Mouse (Mus musculus): ENCODE results near the gene Tmem59l. TPM values are rescaled to one million over a fixed set of nuclear protein-coding genes. Genes with fewer than 3 reads are reported as not detected.

The Tmem59l gene
- polyA plus RNA-seq, 1 experiment from 2014 or later, result 6.5 TPM

- peaks cover 99% of the 10 kb centered on the region for H3K27me3 ChIP-seq (ENCODE audit: insufficient read depth, low read length)
- no peak overlapping the region for H3K9ac ChIP-seq (replicated peaks; ENCODE audit: low read length)
- no peaks in the 10 kb centered on the region for H3K36me3 ChIP-seq (ENCODE audit: insufficient read depth, low read length)
- no peaks in the 10 kb centered on the region for H3K9me3 ChIP-seq (ENCODE audit: low read length)
- peaks cover 69% of the 10 kb centered on the region for H3K4me1 ChIP-seq (ENCODE audit: insufficient read depth, low read length)
- peak overlapping the region; percentile 60 for H3K4me2 ChIP-seq (replicated peaks; ENCODE audit: low read depth, low read length)
- H3K4me3 ChIP-seq (ENCODE audit: low read length), result no peak overlapping the region
- WGBS, result 11% methylated on average over 10 of the region's 10 CpGs
- H3K27ac ChIP-seq (ENCODE audit: low read length), result no peak overlapping the region
- no peak for ATAC-seq (ENCODE audit: low FRiP score, low TSS enrichment)
Measured at GRCm38 (mm10) chr8:70490061-70490879, 3.1 kb upstream of the Tmem59l start.

- 0% methylated on average over 40 of the region's 41 CpGs for WGBS
- peaks cover 66% of the 10 kb centered on the region for H3K4me1 ChIP-seq (ENCODE audit: insufficient read depth, low read length)
- H3K27ac ChIP-seq (ENCODE audit: low read length), result no peak overlapping the region
- peaks cover 99% of the 10 kb centered on the region for H3K27me3 ChIP-seq (ENCODE audit: insufficient read depth, low read length)
- H3K9ac ChIP-seq (replicated peaks; ENCODE audit: low read length), result 0 out of 2 replicates have a peak overlapping the region, but pooled peaks have one; percentile 39
- H3K9me3 ChIP-seq (ENCODE audit: low read length), result no peaks in the 10 kb centered on the region
- 0 out of 2 replicates have a peak, but pooled peaks have one; percentile 27 for ATAC-seq (ENCODE audit: low FRiP score, low TSS enrichment)
- peak overlapping the region; percentile 42 for H3K4me3 ChIP-seq (ENCODE audit: low read length)
- H3K36me3 ChIP-seq (ENCODE audit: insufficient read depth, low read length), result no peaks in the 10 kb centered on the region
- H3K4me2 ChIP-seq (replicated peaks; ENCODE audit: low read depth, low read length), result peak overlapping the region; percentile 60
Measured at GRCm38 (mm10) chr8:70489576-70489975, 2.4 kb upstream of the Tmem59l start.

- Histone ChIP-seq H3K9me3 (ENCODE audit: low read length) (no peaks in the 10 kb centered on the region), H3K4me3 (ENCODE audit: low read length) (peak overlapping the region; percentile 42), H3K4me1 (ENCODE audit: insufficient read depth, low read length) (peaks cover 60% of the 10 kb centered on the region), H3K4me2 (replicated peaks; ENCODE audit: low read depth, low read length) (peak overlapping the region; percentile 60), H3K9ac (replicated peaks; ENCODE audit: low read length) (0 out of 2 replicates have a peak overlapping the region, but pooled peaks have one; percentile 39), H3K27me3 (ENCODE audit: insufficient read depth, low read length) (peaks cover 97% of the 10 kb centered on the region), H3K27ac (ENCODE audit: low read length) (no peak overlapping the region), H3K36me3 (ENCODE audit: insufficient read depth, low read length) (no peaks in the 10 kb centered on the region)
- no peak for ATAC-seq (ENCODE audit: low FRiP score, low TSS enrichment)
- WGBS, result 1% methylated on average over 14 of the region's 14 CpGs
Measured at GRCm38 (mm10) chr8:70488931-70489470, 1.8 kb upstream of the Tmem59l start.

GRCm38 (mm10) chr8:70487993-70488796, 1.0 kb upstream of the Tmem59l start:
- Histone ChIP-seq H3K9me3 (ENCODE audit: low read length) (no peaks in the 10 kb centered on the region), H3K4me2 (replicated peaks; ENCODE audit: low read depth, low read length) (peak overlapping the region; percentile 58), H3K36me3 (ENCODE audit: insufficient read depth, low read length) (no peaks in the 10 kb centered on the region), H3K9ac (replicated peaks; ENCODE audit: low read length) (peak overlapping the region; percentile 52), H3K27me3 (ENCODE audit: insufficient read depth, low read length) (peaks cover 96% of the 10 kb centered on the region), H3K27ac (ENCODE audit: low read length) (no peak overlapping the region), H3K4me3 (ENCODE audit: low read length) (peak overlapping the region; percentile 39), H3K4me1 (ENCODE audit: insufficient read depth, low read length) (peaks cover 52% of the 10 kb centered on the region)
- peak; percentile 49 for ATAC-seq (ENCODE audit: low FRiP score, low TSS enrichment)
- 2% methylated on average over 49 of the region's 55 CpGs for WGBS

GRCm38 (mm10) chr8:70486191-70486681, 922 bp downstream of the Tmem59l start:
- WGBS, result 64% methylated on average over 7 of the region's 7 CpGs
- no peak overlapping the region for H3K9ac ChIP-seq (replicated peaks; ENCODE audit: low read length)
- no peak for ATAC-seq (ENCODE audit: low FRiP score, low TSS enrichment)
- H3K4me2 ChIP-seq (replicated peaks; ENCODE audit: low read depth, low read length), result no peak overlapping the region
- H3K27ac ChIP-seq (ENCODE audit: low read length), result no peak overlapping the region
- peaks cover 38% of the 10 kb centered on the region for H3K4me1 ChIP-seq (ENCODE audit: insufficient read depth, low read length)
- H3K36me3 ChIP-seq (ENCODE audit: insufficient read depth, low read length), result no peaks in the 10 kb centered on the region
- no peaks in the 10 kb centered on the region for H3K9me3 ChIP-seq (ENCODE audit: low read length)
- peaks cover 78% of the 10 kb centered on the region for H3K27me3 ChIP-seq (ENCODE audit: insufficient read depth, low read length)
- H3K4me3 ChIP-seq (ENCODE audit: low read length), result no peak overlapping the region

- Histone ChIP-seq H3K27ac (ENCODE audit: low read length) (no peak overlapping the region), H3K27me3 (ENCODE audit: insufficient read depth, low read length) (peaks cover 56% of the 10 kb centered on the region)
- ATAC-seq (ENCODE audit: low FRiP score, low TSS enrichment), result no peak
Measured at GRCm38 (mm10) chr8:70482943-70483342, 4.2 kb downstream of the Tmem59l start.

GRCm38 (mm10) chr8:70481908-70482307, 5.2 kb downstream of the Tmem59l start:
- WGBS, result 81% methylated on average over 3 of the region's 3 CpGs
- H3K9ac ChIP-seq (replicated peaks; ENCODE audit: low read length), result no peak overlapping the region
- ATAC-seq (ENCODE audit: low FRiP score, low TSS enrichment), result no peak
- H3K4me2 ChIP-seq (replicated peaks; ENCODE audit: low read depth, low read length), result no peak overlapping the region
- no peak overlapping the region for H3K4me3 ChIP-seq (ENCODE audit: low read length)
- H3K27ac ChIP-seq (ENCODE audit: low read length), result no peak overlapping the region
- no peaks in the 10 kb centered on the region for H3K36me3 ChIP-seq (ENCODE audit: insufficient read depth, low read length)
- H3K9me3 ChIP-seq (ENCODE audit: low read length), result no peaks in the 10 kb centered on the region
- peaks cover 47% of the 10 kb centered on the region for H3K27me3 ChIP-seq (ENCODE audit: insufficient read depth, low read length)
- H3K4me1 ChIP-seq (ENCODE audit: insufficient read depth, low read length), result peaks cover 12% of the 10 kb centered on the region; the same call in 1 of the 2 replicates

More at GRCm38 (mm10) chr8:70482943-70483342, 4.2 kb downstream of the Tmem59l start:
- 74% methylated on average over 2 of the region's 2 CpGs for WGBS
- Histone ChIP-seq H3K4me2 (replicated peaks; ENCODE audit: low read depth, low read length) (no peak overlapping the region), H3K4me3 (ENCODE audit: low read length) (no peak overlapping the region), H3K36me3 (ENCODE audit: insufficient read depth, low read length) (no peaks in the 10 kb centered on the region), H3K9ac (replicated peaks; ENCODE audit: low read length) (no peak overlapping the region), H3K9me3 (ENCODE audit: low read length) (no peaks in the 10 kb centered on the region), H3K4me1 (ENCODE audit: insufficient read depth, low read length) (peaks cover 9% of the 10 kb centered on the region)

- peak overlapping the region; percentile 63 for H3K27ac ChIP-seq (ENCODE audit: low read length)
- peak overlapping the region; percentile 85 for H3K4me3 ChIP-seq (ENCODE audit: low read length)
- peak; percentile 57 for ATAC-seq (ENCODE audit: low FRiP score, low TSS enrichment)
- H3K9me3 ChIP-seq (ENCODE audit: low read length), result no peaks in the 10 kb centered on the region
- peaks cover 16% of the 10 kb centered on the region for H3K4me1 ChIP-seq (ENCODE audit: insufficient read depth, low read length)
- peak overlapping the region; percentile 18; the same call in 1 of the 2 replicates for H3K9ac ChIP-seq (replicated peaks; ENCODE audit: low read length)
- H3K36me3 ChIP-seq (ENCODE audit: insufficient read depth, low read length), result no peaks in the 10 kb centered on the region
- WGBS, result 2% methylated on average over 21 of the region's 21 CpGs
- H3K4me2 ChIP-seq (replicated peaks; ENCODE audit: low read depth, low read length), result peak overlapping the region; percentile 60
- peaks cover 11% of the 10 kb centered on the region; the same call in 1 of the 2 replicates for H3K27me3 ChIP-seq (ENCODE audit: insufficient read depth, low read length)
Measured at GRCm38 (mm10) chr8:70477269-70477982, 9.7 kb downstream of the Tmem59l start.

Measured in kidney, embryonic 16.5 days (tissue).